Mouse (Mus musculus) Patski (cell line): ENCODE measurements around the gene Fam20a. TPM values are rescaled to one million over a fixed set of nuclear protein-coding genes. Genes with fewer than 3 reads are reported as not detected.

Source experiments
- ATAC-seq: fragments of 100-300 bp; one replicate; pipeline ENCODE4 v1.8.0; 2021
- CTCF ChIA-PET: fragments of 350-600 bp; sonication (Branson Sonifier 250); formaldehyde crosslinking; loops from one replicate; lab custom pipeline; 2022; ENCODE audit warnings: inconsistent platforms; lab: Charles Lee
- POLR2A ChIA-PET: fragments of 350-600 bp; sonication (Branson Sonifier 250); formaldehyde crosslinking; loops from one replicate; lab custom pipeline; 2022; ENCODE audit warnings: antibody characterized with exemption, inconsistent platforms; lab: Charles Lee
- DNase-seq: peaks from one replicate; pipeline ENCODE4 v3.0.0-alpha.2; 2011; ENCODE audit warnings: low read depth, low spot score
- H3K27me3 ChIP-seq: fragments of 371-371 bp; one replicate; pipeline ENCODE4 v1.5.1; 2021
- CTCF ChIP-seq: fragments of 100-300 bp; IDR thresholded peaks from one replicate; pipeline ENCODE4 v1.5.1; 2021
- in situ Hi-C: fragments of 300-500 bp; cut with MboI; formaldehyde crosslinking; loops from 3 replicates; pipeline ENCODE4 v1.11.1; 2018; ENCODE audit warnings: low pct_unique_long_range_greater_than_20kb, mixed read lengths
- polyA plus RNA-seq: library from polyadenylated mRNA; unstranded; gene quantifications from one replicate; pipeline ENCODE4 v1.2.3, GENCODE M21; 2021

The Fam20a gene
- polyA plus RNA-seq, 1 experiment from 2014 or later: 0.14 TPM

DNA sequence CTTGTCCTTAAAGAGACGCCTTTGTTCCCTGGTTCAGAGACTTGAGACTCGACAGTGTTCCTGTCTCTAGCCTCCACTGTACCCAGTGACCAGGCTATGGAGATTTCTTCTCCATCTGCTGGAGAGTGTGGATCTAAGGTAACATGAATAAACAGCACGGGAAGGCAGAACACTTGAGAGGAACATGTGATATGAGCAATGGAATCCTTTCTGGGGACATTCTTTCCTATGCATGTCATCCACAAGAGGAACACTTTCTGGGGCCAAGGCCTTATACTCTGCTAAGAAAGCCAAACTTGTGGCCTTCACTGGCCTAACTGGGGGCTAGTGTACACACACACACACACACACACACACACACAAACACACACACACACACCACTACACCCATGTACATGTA, 40.5 kb downstream of the Fam20a start:
- ATAC-seq: no peak
- H3K27me3 ChIP-seq: no peaks in the 10 kb centered on the region
- CTCF ChIA-PET: no interaction called here
- TF ChIP-seq CTCF: no peak
- in situ Hi-C loops: loop anchor here (25.0 kb wide), 1 partner anchor 581 kb away; the partner anchor contains the start of gene Abca6
- DNase-seq: no peak
- POLR2A ChIA-PET: no interaction called here

DNA sequence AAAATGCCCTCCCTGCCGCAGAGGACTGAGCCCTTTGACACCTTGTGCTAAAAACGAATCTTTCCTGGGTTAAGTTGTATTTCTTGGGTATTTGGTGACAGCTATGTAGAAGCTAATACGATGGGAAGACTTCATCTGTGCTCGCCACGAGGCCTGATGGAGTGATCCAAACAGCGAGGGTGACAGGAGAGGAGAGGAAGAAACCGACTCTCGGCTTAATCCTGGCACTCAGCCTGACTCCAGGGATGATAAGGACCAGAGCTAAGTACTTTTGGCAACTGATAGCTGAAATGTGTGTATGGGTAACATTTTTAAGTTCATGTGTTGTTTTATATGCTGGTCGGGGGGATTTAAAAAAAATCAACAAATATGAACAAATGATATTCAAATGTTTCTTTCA, 41.1 kb downstream of the Fam20a start:
- DNase-seq (no peak), ATAC-seq (no peak)
- no peak for TF ChIP-seq CTCF
- CTCF ChIA-PET: no interaction called here
- H3K27me3 ChIP-seq: no peaks in the 10 kb centered on the region
- POLR2A ChIA-PET: no interaction called here
- in situ Hi-C loops: loop anchor here (25.0 kb wide), 1 partner anchor 581 kb away; the partner anchor contains the start of gene Abca6

DNA sequence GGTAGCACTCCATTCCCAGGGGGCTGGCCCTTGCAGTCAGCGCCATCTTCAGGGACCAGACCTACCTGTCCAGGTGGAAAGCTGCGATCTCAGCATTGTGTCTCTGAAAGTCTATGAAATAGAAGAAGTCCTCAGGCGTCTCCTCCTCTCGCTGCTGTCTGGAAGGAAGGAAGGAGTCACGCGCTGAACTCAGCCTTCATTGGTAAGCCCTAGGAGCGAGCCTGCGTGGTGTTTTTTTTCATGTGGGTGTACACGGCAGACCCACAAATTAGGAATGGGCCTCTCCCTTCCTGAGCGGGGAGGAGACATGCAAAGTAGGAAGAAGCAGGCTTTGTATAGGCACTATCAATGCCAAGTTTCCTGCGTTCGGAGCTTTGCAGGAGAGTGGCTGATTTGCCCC, 43.8 kb downstream of the Fam20a start:
- in situ Hi-C loops: loop anchor here (25.0 kb wide), 1 partner anchor 584 kb away; the partner anchor contains the start of gene Abca6

DNA sequence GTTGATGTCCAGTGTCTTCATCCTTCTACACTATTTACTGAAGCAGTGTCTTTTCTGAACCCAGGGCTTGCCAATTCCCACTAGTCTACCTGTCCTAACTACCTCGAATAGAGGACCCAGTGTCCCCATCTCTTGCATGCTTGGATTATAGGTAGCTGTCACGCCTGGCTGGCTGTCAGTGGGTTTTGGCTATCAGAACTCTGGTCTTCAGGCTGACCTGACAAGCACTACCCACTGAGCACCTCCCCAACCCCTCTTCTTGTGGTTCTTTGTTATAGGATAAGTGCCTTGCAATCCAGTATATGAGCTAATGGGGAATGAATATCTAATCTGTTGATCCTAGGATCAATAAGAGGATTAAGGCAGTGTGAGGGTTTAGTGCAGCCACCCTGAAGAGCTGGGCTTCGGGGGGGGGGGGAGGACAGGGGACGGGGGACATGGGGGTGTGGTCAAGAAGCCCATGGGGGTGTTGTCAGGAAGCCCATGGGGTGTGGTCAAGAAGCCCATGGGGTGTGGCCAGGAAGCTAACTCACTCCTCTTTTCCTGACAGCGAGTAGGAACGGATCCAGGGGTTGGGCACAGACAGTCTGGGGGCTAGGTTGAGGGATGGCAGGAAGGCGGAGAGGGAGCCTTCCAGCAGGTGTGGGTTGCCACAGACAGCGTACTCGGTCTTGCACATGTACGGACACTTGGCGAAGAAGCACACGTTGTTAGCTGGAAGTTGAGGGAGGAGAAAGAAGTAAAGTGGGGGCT, 45.3 kb downstream of the Fam20a start:
- no peak for ATAC-seq
- no peaks in the 10 kb centered on the region for H3K27me3 ChIP-seq
- in situ Hi-C loops: loop anchor here (25.0 kb wide), 1 partner anchor 586 kb away; the partner anchor contains the start of gene Abca6
- CTCF ChIA-PET: interaction anchor here (0.7 to 1.0 kb wide), 2 partner anchors 11 to 184 kb away, joined by 3 to 5 read pairs; no protein-coding TSS in a partner anchor
- no peak for DNase-seq
- TF ChIP-seq CTCF: no peak
- POLR2A ChIA-PET: no interaction called here

More for the DNA sequence above, 43.8 kb downstream of the Fam20a start:
- no peak for TF ChIP-seq CTCF
- ChIA-PET POLR2A (no interaction called here), CTCF (no interaction called here)
- no peaks in the 10 kb centered on the region for H3K27me3 ChIP-seq
- ATAC-seq (no peak), DNase-seq (no peak)

DNA sequence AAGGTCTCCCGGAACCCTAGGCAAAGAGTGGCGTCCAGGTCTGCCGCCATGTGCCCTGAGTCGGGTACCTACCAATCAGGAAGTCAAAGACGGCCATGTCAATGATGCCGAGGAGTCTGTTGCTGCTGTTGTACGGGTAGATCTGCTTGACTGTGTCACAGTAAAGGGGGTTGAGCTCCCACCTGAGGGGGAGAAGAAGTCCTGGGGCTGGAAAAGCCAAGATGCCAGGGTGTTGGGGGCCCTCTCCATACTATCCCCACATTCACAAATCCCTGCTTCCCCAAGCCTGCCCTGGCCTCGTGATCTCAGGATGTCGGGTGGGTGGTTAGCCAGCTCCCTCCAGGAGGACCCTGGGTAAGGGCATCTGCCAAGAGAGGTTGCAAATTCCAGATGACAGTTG, 46.3 kb downstream of the Fam20a start:
- in situ Hi-C loops: loop anchor here (25.0 kb wide), 1 partner anchor 587 kb away; the partner anchor contains the start of gene Abca6
- CTCF ChIA-PET: no interaction called here
- POLR2A ChIA-PET: no interaction called here
- TF ChIP-seq CTCF: no peak
- DNase-seq: no peak
- H3K27me3 ChIP-seq: no peaks in the 10 kb centered on the region
- no peak for ATAC-seq

DNA sequence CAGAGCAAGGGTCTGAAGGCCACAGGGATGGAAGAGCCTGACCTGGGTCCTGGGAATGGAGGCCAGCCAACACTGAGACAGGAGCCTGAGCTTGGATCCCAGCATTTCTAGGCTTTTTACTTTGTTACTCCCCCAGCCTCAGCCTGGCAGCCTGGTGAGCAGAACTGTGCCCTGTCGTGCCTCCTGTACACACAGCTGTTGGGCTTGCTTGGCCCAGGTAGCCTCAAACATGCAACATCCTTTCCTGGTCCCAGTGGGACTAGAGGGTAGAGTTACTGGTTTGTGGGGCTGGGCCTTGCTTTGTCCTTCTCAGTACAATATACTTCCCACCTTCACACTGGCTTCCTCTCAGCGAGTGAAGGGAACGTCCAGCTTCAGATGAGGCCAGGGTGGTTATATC, 46.9 kb downstream of the Fam20a start:
- DNase-seq (no peak), ATAC-seq (no peak)
- no peak for TF ChIP-seq CTCF
- POLR2A ChIA-PET: no interaction called here
- in situ Hi-C loops: loop anchor here (25.0 kb wide), 1 partner anchor 587 kb away; the partner anchor contains the start of gene Abca6
- H3K27me3 ChIP-seq: no peaks in the 10 kb centered on the region
- CTCF ChIA-PET: no interaction called here

DNA sequence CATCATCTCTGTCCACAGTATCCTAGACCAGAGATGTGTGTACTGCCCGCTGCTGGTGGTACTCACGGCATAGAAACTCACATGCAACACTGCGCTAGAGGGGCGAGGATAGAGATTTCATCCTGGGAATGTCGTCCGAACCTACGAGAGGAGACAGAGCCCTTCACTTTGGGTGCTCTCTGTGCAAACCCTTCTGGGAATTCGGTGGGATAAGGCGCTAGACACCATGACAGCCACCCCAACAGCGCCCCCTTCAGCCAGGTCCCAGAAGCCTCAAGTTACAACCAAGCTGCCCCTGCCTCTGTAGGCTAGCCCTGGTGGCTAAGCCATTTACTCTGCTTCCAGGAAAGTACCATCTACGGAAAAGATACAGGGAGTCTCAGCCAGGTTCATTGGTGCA, 47.5 kb downstream of the Fam20a start:
- in situ Hi-C loops: loop anchor here (5.0 kb wide), 1 partner anchor 183 kb away; no protein-coding TSS in a partner anchor
- no peak for TF ChIP-seq CTCF
- DNase-seq (no peak), ATAC-seq (no peak)
- no peaks in the 10 kb centered on the region for H3K27me3 ChIP-seq
- CTCF ChIA-PET: no interaction called here
- POLR2A ChIA-PET: interaction anchor here (0.6 kb wide), 1 partner anchor 366 kb away, joined by 3 read pairs; no protein-coding TSS in a partner anchor

DNA sequence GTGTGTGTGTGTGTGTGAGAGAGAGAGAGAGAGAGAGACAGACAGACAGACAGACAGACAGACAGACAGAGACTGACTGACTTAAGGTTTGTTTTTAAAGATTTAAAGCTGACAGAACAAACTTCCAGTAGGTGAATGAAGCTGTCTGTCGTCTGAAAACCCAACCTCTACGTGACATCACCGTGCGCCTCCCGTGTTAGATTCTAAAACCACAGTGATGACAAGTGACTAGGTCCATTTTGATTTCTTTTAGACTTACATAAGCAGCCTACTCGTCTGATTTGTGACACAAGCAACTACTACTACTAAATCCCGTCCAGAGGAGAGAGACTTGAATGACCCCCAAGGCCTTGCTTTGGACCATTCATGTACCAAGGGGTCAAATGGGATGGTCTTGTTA, 48.3 kb downstream of the Fam20a start:
- in situ Hi-C loops: loop anchor here (5.0 kb wide), 1 partner anchor 184 kb away; no protein-coding TSS in a partner anchor
- TF ChIP-seq CTCF: no peak
- POLR2A ChIA-PET: interaction anchor here (0.5 kb wide), 1 partner anchor 30 kb away, joined by 4 read pairs; no protein-coding TSS in a partner anchor
- DNase-seq: no peak
- CTCF ChIA-PET: no interaction called here
- H3K27me3 ChIP-seq: no peaks in the 10 kb centered on the region
- no peak for ATAC-seq

DNA sequence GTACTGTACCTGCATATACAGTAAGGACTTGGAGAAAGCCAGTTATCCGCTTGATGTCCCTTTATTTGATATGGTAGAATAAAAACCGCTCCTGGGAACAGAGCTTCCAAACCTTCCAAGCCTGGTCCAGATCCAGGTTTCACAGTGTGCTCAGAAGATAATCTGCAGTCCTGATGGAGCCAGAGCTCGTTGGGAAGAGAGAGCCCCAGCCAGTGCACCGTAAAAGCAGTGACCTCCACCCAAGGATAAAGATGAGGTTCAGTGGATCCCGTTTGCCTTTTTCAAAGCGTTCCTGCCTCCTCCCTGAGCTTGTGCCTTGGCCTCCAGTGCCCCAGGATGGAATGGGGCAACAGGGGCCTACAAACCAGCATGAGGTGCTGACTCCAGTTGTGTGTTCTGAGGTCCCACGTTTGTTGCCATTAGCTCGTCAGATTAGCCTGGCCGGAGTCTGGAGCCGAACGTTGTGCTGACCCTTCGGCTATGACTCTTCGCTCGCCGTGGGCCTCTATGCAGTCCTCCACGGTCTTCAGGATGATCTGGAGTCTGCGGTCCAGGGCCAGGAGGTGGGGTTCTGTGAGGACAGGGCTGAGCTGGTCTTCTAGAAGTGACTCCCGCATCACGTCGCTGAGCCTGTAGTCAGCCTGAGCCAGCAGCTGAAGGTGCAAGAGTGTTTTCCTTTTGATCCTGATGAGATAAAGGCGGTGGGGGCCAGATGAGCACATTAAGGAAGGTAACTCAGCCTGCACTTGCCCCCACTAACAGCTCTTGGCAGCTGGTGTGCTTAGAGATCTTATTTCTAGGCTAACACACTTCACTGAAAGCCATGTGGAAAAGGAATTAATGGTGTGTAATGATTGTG, 49.0 kb downstream of the Fam20a start:
- ATAC-seq: no peak
- DNase-seq: no peak
- in situ Hi-C loops: loop anchor here (5.0 kb wide), 1 partner anchor 184 kb away; no protein-coding TSS in a partner anchor
- ChIA-PET CTCF (no interaction called here), POLR2A (interaction anchor here (0.5 kb wide), 1 partner anchor 29 kb away, joined by 4 read pairs; no protein-coding TSS in a partner anchor)
- no peaks in the 10 kb centered on the region for H3K27me3 ChIP-seq
- no peak for TF ChIP-seq CTCF

DNA sequence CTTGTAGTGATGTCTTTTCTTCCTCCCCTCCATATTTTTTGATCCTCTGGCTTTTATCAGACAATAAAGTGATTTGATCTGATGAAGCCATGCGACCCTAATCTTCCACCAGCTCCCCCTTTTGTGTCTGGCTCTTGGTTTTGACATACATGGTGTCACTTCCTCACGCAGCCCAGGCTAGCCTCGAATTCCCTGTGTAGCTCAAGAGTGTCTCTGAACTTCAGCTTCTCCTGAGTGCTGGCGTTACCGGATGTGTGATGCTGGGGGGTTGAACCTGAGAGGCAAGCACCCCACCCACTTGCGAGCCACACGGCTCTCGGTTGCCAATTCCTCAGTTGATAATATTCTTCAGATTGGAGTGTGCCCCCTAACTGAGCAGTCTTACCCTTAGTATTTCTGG, 49.7 kb downstream of the Fam20a start:
- no peak for TF ChIP-seq CTCF
- ATAC-seq (no peak), DNase-seq (no peak)
- POLR2A ChIA-PET: interaction anchor here (0.5 to 0.8 kb wide), 4 partner anchors 17 to 1071 kb away, joined by 3 to 6 read pairs (median 4); partner anchors contain the start of gene Fam20a
- in situ Hi-C loops: loop anchor here (5.0 kb wide), 1 partner anchor 185 kb away; no protein-coding TSS in a partner anchor
- CTCF ChIA-PET: interaction anchor here (1.1 kb wide), 1 partner anchor 599 kb away, joined by 3 read pairs; no protein-coding TSS in a partner anchor
- no peaks in the 10 kb centered on the region for H3K27me3 ChIP-seq
